Mouse (Mus musculus): ENCODE measurements around the gene Irx4.

DNA sequence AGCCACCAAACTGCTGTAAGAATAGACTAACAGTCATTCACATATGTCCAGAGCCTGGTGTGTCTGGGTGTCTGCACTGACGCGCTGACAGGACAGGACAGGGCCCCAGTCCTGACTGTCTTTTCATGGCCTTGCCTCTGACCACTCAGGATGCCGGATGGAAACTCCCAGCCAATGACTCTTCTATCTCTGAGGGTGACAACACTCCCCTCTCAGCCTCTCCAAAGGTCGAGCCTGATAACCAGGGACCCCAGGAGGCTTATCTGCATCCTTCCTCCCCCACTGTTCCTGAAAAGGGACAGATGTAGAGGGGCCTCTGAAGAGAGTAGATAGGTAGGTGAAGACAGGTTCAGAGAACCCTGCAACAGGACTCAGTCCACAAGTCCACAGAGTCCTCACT, 38.4 kb downstream of the Irx4 start:
- no peak for TF ChIP-seq ZNF384 (IDR thresholded peaks at IDR 0.05; ENCODE audit: low read depth, low read length)
- TF ChIP-seq ZC3H11A (IDR thresholded peaks at IDR 0.05; ENCODE audit: borderline replicate concordance, low read depth, low read length), result no peak

Measured in ES-E14 (cell line).